Mouse (Mus musculus) gastrocnemius, postnatal 4 days (tissue): Measurements from ENCODE around the gene Dact3. TPM values are rescaled to one million over a fixed set of nuclear protein-coding genes. Genes with fewer than 3 reads are reported as not detected.

Source experiments
- DNase-seq, 2 experiments: peaks; one replicate each; pipeline ENCODE4 v3.0.0; 2021 to 2022; ENCODE audit warnings: low spot score in 2 of 2, mixed read lengths in 2 of 2
- total RNA-seq, 2 experiments: library from RNA; stranded (reverse); gene quantifications; 2 replicates each; pipeline ENCODE4 v1.2.3; 2021

Gene Dact3
- total RNA-seq, 2 experiments from 2014 or later, result 17.8 to 19.0 TPM

DNA sequence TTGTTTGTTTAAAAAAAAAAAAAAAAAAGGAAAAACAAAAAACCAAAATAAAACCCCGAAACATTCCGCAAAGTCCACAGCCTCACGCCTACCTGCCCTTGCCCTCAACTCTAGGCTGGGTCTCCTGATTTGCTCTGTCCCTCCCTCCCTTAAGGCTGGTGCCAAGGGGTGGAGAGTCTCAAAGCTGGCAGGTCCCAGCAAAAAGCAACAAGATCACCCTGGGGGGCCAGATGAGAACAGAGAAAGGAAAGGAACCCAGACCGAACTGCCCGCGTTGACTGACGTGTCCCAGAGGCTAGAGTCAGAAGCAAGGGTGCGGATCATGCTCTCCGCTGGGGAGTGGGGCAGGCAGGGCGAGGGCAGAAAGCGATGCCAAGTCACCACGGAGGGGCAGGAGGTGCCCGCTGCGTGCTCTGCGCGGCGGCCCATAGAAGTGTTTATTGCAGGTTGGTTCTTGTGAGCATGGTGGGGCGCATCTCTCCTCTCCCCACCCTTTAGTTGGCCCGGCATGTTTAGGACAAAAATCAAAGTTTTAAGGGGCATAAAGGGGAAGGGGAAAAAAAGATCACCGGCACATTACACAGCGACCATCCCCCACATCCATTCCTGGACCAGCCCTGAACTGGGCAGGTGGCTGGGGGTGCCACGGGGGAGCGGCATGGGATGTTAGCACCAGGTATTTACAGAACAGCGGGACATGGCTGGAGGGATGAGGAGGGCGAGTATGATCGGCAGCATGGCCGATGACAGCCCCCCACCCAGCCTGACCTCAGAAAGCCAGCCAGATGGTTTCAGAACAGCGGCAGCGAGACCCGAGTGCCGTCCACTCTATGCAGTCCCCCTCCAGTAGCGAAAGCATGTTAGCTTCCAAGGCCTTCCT, 40.6 kb downstream of the Dact3 start:
- peak; percentile 16 for DNase-seq

DNA sequence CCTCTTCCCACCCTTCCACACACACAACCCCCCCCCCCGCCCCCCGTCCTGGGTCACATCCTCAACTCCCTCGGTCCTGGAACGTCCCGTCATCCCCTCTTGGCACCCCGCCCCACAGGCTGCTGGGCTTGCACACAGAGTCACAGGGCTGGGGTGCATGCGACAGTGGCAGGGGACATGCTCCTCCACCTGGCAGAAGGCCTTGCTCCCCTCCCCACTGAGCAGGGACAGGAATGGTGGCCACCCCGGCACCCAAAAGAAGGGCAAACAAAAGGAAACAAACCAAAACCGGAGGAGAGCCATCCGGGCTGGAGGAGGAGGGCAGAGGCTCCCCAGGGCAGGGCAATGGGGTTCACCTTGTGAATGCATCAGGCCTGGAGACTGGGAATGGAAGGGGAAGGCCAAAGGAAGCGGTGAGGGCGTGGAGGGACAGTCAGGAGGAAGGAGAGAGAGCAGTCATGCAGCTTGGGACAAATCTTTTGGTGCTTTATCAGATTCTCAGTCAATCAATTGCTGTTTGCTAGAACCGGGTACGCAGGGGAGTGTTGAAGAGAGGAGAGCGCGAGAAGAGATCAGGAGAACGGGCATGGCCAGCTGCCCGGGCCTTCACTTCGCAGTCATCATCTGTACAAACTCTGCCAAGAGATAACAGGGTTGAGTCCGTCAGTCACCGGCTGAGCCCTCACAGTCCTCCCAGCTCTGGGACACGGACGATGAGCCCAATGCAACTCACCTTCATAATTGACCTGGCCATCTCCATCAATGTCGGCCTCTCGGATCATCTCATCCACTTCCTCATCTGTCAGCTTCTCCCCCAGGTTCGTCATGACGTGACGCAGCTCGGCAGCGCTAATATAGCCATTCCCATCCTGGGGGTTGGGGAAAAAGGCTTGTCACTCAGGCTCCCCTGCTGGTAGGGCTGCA, 41.5 kb downstream of the Dact3 start:
- DNase-seq, result peak; percentile 23 to 47

DNA sequence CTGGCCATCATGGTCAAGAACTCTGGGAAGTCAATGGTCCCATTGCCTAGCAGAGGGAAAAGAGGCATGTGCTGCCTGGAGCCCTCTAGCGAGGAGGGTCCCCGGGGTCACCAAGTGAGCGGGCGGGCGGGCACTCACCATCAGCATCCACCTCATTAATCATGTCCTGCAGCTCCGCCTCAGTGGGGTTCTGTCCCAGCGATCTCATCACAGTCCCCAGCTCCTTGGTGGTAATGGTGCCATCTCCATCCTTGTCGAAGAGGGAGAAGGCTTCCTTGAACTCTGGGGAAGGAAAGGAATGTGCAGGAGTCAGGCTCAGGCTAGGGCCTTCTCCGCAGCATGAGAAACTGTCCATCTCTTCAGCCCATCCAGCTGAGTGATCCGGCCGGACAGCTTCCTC, 42.3 kb downstream of the Dact3 start:
- DNase-seq, result no peak

DNA sequence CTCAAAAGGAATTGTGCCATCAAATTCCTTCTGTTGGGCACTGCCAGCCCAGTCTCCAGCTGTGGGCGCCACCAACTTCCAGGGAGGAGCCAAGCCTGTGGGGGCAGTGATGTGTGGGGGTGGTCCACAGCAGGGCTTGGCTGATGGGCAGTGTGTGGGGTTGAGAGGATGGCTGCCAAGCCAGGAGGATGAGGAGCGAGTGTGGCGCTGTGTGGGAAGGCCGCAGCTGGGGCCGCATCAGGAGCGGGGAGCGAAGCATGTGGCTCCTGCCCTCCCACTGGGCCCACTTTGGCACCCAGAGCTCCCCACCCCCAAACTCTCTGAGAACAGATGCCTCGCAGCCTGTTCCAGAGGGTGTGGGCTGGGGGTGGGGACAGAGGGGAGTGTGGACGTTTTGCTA, 42.9 kb downstream of the Dact3 start:
- DNase-seq, result peak in 1 of 2 experiments; percentile 30

DNA sequence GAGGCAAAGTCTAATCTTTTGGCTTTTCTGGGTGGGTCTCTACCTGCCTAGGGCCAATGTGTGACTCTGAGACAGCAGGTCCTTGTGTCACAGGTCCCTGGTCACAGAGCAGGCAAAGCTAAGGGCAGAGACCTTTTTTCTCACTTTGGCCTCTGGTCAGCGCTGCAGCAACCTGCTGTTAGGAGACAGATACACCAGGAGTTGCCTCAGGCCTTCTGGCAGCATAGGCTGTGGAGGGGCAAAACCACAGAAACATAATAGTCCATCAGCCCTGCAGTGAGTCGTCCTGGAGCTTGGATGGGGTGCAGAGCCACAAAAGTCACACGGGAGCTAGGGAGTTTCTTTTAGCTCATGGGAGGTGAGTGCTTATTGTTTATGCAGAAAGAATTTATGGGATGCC, 43.6 kb downstream of the Dact3 start:
- DNase-seq, result no peak

DNA sequence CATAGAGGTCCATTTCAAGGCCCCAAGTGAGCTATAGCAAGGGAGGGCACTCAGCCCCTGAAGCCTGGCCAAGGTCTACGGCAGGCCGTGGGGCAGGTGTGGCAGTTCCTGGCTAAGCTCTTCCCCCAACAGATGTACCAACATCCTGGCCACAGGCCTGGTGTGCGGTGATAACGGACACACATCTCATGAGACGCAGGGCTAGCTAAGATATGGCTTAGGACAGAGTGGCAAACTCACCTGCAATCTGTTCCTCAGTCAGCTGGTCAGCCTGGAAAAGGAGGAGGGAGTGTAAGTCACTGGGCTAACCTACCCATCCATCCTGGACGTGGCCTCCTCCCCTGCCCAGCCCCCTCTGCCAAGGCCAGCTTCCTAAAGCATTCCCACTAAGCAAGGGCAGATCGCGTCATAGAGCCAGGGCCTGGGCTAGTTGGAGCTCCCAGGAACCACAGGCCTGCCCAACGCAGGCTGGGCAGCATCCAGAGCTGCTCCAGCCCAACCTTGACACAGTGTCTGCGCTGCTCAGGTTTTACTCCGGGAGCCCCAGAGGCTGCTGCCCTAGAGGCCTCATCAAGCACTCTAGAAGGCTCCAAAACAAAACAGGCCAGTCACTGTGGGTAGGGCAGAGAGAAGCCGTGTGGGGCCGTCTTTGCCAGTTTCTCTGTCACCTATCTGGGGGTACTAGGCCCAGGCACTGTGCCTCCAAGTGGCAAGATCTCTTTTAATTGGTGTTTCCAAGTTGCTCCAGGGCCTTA, 44.5 kb downstream of the Dact3 start:
- DNase-seq, result peak in 1 of 2 experiments; percentile 14

DNA sequence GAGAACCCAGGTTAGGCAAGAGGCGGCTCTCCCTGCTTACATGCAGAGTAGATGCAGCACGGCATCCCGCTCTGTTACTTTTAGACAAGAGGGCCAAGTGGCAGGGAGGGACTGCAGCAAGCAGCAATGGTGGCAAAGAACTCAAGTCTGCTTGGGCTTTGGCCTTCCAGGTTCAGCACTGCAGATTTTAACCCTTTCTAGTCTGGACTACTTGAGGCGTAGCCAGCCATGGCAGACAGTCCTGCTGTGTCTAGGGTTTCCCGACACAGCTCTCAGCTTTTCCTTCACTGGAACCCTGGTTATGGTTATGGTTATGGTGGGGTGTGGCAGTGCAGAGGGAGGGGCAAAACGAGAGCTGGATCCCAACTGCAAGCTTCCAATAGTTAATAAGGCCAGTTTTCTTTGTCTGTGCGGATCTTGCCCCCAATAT, 45.0 kb downstream of the Dact3 start:
- DNase-seq, result no peak

DNA sequence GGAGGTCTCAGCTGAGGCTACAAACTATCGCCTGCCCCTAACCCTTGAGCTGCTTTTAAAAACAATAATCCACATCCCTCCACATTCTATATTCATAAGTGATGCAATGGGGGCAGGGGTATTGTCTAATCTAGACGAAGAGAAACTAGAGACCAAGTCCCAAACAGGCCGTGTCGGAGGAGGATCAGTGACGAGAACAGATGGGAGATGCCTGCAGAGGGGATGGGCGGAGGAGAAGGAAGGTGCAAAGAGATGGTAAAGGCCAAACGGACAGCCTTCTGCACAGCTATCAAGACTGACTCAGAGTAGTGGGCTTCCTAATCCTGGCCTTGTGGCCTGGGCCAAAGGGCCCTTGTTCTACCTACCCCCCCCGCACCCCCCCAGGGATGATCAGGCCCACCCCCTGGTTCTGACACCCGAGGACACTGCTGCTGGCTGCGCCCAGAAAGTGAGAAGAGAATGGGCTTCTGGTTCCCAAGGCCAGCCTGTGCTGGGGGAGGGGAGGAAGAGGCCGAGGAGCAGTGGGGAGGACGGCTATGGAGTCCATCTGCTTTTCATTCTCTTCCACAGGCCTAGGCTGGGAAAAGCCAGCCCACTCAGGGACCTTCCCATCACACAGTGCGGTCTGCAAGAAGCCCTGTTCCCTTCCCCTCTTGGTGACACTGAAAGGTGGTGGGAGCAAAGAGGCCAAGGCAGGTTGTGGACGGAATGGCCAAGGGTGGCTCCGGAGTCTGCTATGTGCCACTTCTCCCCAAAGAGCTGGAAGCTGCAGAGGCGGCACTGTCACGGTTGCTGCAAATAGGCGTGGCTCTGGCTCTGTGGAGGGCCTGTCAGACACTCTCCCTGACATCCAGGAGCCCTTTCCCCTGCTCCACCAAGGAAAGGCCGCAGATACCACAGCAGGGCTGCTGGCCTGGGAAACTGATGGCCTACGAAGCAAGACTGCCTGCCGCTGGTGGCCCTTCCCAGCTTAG, 46.0 kb downstream of the Dact3 start:
- peak in 1 of 2 experiments; percentile 36 for DNase-seq

DNA sequence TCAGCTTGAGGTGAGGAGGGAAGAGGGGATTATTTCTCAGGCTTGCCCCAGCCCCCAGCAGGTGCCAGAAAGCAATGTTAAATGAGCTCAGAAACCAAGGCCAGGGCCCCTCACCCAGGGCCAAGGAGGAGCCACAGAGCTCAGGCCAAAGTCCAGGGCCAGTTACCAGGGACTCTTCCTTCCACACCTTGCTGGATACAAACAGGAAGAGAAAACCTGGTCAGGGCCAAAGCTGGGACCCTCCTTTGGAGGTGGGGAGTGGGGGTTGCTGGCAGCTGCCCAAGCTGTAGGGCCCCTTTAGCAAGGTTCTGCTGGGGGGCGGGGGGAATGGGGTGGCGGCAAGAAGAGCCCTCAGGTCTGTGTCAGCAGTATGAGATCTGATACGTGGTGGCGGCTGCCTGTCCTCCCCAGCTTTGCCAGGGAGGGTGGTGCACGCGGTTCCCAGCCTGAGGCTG, 46.8 kb downstream of the Dact3 start:
- DNase-seq, result peak in 1 of 2 experiments; percentile 16

DNA sequence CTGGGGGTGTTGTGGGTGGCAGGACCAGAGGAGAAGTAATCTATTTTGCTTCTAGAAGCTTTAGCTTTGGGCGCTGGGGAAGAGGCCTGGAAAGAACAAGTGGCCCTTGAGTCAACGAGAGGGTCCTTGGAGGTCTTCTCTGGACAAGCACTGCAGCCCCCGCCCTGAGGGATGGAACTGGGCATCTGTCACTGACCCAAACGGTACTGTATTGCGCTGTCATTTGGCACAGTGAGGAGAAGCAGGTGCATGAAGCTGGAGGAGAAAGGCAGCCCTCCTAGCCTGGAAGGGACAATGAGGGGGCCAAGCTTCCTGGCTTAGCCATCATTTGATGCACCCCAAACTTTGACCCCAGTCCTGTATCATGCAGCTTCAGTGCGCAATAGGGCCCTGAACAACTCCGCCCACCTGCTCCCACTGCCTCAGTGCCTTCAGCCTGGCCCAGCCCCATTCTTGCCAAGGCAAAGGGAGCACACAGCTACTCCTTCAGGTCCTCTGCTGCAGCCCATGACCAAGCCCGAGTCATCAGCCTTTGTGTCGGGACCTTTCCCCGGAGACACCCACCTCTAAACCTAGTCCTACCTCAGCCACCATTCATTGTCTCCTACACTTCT, 47.4 kb downstream of the Dact3 start:
- DNase-seq, result peak in 1 of 2 experiments; percentile 25

DNA sequence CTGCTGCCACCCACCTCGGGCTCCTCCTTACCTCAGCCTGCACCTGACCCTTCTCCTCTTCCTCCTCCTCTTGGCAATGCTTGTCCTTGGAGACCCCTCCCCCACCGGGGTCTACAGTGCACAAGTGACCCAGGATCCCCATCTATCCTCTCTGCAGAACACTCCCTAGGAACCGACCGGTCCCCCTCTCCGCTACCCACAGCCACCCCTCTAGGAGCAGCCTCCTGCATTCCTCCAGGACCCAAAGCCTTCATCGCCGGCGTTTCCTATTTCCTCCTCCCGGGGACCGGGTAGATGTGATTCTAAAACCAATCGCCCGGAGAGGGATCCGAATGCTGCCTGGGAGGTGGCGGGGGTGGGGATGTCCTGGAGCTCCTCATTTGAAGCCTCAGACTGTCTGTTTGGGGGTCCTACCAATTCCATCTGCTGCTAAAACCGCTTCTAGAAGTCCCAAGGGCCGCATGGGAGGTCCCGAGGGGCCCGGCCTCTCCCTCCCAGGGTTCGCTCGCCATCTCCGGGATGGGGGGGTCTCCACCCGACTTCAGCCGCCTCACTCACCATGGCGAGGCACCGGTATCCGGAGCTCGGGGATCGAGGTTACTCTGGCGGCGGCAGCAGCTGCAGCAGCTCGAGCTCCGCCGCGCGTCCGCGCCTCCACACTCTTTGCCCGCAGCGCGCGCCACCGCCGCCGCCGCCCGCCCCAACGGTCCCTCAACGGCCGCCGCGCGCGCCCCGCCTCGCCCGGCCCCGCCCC, 48.3 kb downstream of the Dact3 start:
- peak in 1 of 2 experiments; percentile 33 for DNase-seq

DNA sequence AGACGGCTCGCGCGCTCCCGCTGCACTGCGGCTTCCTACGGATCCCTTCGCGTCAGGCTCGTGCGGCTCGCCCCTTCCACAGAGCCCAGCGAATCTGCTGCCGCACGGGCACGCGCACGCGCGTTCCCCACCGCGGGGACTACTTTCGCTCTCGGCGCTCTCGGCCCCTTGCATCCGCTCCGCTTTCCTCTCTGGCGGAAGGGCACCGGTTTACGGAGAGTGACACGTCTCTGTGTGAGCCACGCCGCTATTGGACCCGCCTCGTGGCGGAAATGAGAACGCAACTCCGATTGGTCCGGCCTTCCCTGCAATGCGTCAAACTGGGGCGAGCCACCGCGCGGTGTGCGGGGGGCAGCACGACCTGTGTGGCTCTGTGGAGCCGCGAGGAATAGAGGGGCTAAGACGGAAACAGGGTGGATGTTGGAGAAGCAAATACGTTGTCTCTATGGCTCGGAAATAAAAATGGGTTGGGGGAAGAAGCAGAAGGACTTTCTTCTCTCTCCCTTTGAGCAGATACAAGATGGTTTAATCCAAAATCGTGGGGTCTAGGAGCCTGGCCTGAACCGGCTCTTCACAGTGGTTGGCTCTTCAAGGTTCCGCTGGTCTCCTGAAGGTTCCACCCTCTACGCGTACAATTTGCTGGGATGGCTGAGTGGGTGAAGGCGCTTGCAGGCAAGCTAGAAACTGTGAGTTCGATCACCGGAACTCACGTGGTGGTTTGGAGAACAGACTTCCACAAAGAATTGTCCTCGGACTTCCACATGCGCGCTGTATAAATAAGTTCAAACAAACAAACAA, 49.1 kb downstream of the Dact3 start, which contains the start of gene Calm3:
TSS of gene Calm3 (minus strand) at position 78 of the 798 bp plus-strand sequence.
- DNase-seq, result peak; percentile 98 to 99

DNA sequence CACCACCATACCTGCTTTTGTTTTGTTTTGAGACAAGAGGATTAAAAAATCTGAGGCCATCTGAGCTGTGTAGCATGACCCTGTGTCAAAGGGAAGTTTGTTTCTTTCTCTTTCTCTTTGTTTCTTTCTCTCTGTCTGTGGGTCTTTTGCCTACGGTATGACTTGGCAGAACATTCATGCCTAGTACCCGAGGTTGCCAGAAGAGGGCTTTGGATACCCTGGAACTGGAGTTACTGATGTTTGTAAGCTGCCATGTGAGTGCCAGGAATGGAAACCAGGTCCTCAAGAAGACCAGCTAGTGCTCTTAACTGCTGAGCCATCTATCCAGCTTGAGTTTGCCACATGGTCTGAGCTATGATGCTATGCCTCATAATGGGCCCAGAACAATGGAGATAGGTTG, 53.2 kb downstream of the Dact3 start:
- no peak for DNase-seq

DNA sequence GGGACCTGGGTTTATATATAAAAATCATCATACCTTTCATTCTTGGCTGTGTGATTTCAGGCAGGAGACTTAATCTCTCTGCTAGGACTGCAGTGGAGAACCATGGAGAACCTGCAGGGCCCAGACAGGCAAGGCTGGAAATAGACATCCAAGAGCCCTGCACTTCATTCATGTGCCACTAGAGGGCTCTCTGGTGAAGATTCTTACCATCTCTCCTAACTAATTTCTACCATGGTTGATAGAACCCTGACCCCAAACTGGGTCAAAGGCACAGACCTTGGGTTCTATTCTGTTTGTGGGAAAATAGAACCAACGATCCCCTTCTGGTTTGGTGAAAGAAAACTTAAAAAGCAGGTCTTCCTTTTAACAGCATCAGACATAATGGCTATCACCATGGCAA, 55.7 kb downstream of the Dact3 start:
- DNase-seq, result peak in 1 of 2 experiments; percentile 62

DNA sequence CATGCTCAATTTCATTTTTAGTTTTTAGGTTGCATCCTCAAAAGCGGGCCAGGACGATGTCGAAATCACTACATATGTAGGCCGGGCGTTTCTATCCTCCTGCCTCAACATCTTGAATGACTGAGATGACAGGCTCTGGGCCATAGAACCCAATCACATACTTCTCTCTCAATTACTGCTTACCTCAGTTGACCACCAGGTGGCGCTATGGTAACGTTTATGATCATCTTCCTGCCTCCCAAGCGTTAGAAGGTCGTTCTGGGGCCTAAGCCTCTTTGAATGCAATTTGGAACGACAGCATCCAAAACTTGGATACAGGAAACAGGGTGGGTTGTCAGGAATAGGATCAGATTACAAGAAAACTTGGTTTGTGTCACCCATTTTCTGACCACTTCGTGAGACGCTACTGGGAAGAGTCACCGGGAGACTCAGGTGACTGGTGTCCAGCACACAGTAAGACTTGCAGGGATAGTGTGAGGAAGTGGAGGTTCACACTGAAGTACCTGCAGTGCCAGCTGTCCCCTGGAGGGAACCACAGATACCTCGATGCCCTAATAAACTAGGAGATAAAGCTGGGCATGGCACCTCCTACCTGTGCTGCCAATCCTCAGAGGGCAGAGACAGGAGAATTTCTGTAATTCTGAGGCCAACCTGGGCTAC, 57.0 kb downstream of the Dact3 start:
- peak; percentile 72 to 81 for DNase-seq

DNA sequence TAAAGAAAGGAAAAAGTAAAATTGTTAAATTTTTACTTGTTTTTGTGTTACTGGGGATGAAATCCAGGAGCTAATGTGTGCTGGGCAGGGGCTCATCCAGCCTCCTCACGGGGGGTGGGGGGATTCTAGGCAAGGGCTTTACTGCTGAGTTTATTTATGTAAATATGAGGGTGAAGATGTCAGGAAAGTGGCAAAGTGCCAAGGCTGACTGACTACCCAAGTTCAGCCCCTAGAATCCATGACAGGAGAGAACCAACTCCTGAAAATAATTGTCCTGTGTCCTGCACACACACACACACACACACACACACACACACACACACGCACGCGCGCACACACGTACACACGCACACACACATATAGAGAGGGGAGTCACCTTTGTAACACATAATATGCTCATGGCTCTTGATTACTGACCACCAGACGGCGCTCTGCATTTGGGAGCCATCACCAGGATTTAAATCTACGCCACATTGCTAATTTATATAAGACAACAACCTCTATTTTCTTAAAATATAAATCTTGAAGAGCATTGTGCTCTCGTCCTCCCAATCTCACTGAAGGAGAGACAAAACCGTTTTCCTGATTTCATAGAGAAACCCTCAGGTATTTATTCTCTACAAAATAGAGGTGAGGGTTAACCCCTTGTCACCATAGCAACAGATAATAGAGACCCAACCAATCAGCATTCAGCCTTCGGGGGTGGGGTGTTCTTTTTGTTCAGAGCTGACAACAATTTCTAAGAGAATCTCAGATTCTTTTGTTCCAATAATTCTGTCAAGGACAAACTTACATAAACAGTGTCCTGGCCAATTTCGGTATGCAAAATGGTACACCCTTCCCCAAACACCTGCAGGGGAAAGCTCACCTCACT, 57.8 kb downstream of the Dact3 start:
- DNase-seq, result peak in 1 of 2 experiments; percentile 55
